Mouse (Mus musculus) lung, adult 2 months (tissue): Measurements from ENCODE around the gene Ptprn. TPM values are rescaled to one million over a fixed set of nuclear protein-coding genes. Genes with fewer than 3 reads are reported as not detected.
A peak's percentile ranks its signal among the peaks of the same experiment; 100 is the strongest.

Experiments used
- DNase-seq: peaks from one replicate; pipeline ENCODE4 v3.0.0; 2022
- H3K4me1 ChIP-seq: fragments of 200-500 bp; 2 replicates; pipeline ENCODE4 v1.6.1; 2011; ENCODE audit warnings: low read length; ENCODE audit not compliant: control insufficient read depth, insufficient read depth
- H3K4me3 ChIP-seq: fragments of 200-500 bp; replicated peaks from 2 replicates; pipeline ENCODE3; 2011; ENCODE audit warnings: low read depth, mild to moderate bottlenecking, control low read depth, low read length; ENCODE audit errors: extremely low read depth
- CTCF ChIP-seq: fragments of 200-500 bp; IDR thresholded peaks from 2 replicates; pipeline ENCODE4 v1.5.1; 2011; ENCODE audit warnings: mild to moderate bottlenecking, low read length, control low read depth; ENCODE audit not compliant: insufficient read depth
- POLR2A ChIP-seq: fragments of 200-500 bp; IDR thresholded peaks from 2 replicates; pipeline ENCODE4 v1.6.1; 2011; ENCODE audit warnings: low read depth, mild to moderate bottlenecking, control low read depth, low read length, borderline replicate concordance; ENCODE audit errors: extremely low read depth
- WGBS: fragments of 180-500 bp; shearing (Covaris S2); methylation state at CpG from one replicate; pipeline ENCODE4 v1.1.7; 2018; 5-methylcytosine and 5-hydroxymethylcytosine counted together
- polyA plus RNA-seq: library from polyadenylated mRNA; depleted of rRNA; stranded (reverse); fragments of >200 nt; gene quantifications from 2 replicates; pipeline ENCODE4 v1.2.3, GENCODE M21; 2012; rRNA removed

Gene Ptprn
- polyA plus RNA-seq, 1 experiment = 2.1 TPM

- H3K4me3 ChIP-seq = peak overlapping the region; percentile 69
- TF ChIP-seq CTCF = no peak
- TF ChIP-seq POLR2A = no peak
- DNase-seq = peak; percentile 52
- WGBS = 14% methylated on average over 34 of the region's 34 CpGs
- peaks cover 13% of the 10 kb centered on the region for H3K4me1 ChIP-seq
These were observed 55.2 kb downstream of the Ptprn start for GRCm38 (mm10) chr1:75208967-75209678.

DNA sequence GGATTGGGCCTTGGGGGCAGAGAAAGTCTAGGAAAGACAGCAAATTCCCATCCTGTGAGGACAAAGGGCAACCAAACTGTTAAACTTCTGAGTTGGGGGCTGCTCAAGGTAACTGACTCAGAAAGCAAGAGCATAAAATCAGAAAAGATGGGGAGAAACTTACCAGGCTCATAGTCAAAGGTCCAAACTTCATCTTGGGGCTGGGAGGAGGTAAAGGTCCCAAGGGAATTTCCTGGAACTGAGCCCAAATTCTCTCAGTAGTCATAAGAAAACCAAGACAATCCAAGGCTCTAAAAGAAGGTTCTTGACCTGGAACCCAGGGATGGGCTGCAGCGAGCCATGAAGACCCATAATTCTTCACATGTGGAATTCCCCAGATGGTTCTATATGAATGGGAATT is 63.1 kb downstream of the Ptprn start:
- Histone ChIP-seq H3K4me3 (no peak overlapping the region), H3K4me1 (no peaks in the 10 kb centered on the region)
- no peak for TF ChIP-seq POLR2A
- no peak for TF ChIP-seq CTCF
- DNase-seq = no peak
- 97% methylated on average over 1 of the region's 1 CpGs for WGBS

Other genes starting within 250 kb of the Ptprn start
- gene Nhej1, start 139.3 kb downstream of the Ptprn start, polyA plus RNA-seq = 1.8 and 2.7 TPM in 2 replicates
- 1.4 and 2.0 TPM in 2 replicates for gene Slc23a3, start 130.6 kb downstream of the Ptprn start, polyA plus RNA-seq
- gene Cnppd1, start 121.8 kb downstream of the Ptprn start, polyA plus RNA-seq = 57.6 and 64.3 TPM in 2 replicates
- gene Retreg2, start 121.7 kb downstream of the Ptprn start, polyA plus RNA-seq = 112 and 123 TPM in 2 replicates
- 59.4 and 68.0 TPM in 2 replicates for gene Zfand2b, start 95.9 kb downstream of the Ptprn start, polyA plus RNA-seq
- gene Abcb6, start 84.1 kb downstream of the Ptprn start, polyA plus RNA-seq = 14.6 and 18.7 TPM in 2 replicates
- 15.4 and 20.0 TPM in 2 replicates for gene Ankzf1, start 72.4 kb downstream of the Ptprn start, polyA plus RNA-seq
- gene Atg9a, start 72.3 kb downstream of the Ptprn start, polyA plus RNA-seq = 65.7 and 73.3 TPM in 2 replicates
- gene Glb1l, start 53.7 kb downstream of the Ptprn start, polyA plus RNA-seq = 8.8 and 15.4 TPM in 2 replicates
- gene Stk16, start 53.7 kb downstream of the Ptprn start, polyA plus RNA-seq = 130 and 140 TPM in 2 replicates
- 36.6 and 103 TPM in 2 replicates for gene Tuba4a, start 44.6 kb downstream of the Ptprn start, polyA plus RNA-seq
- gene A630095N17Rik, start 32.4 kb downstream of the Ptprn start, polyA plus RNA-seq = not detected in 2 replicates
- gene Dnajb2, start 28.1 kb downstream of the Ptprn start, polyA plus RNA-seq = 54.5 and 56.1 TPM in 2 replicates
- 1.2 and 2.5 TPM in 2 replicates for gene Resp18, start 13.9 kb upstream of the Ptprn start, polyA plus RNA-seq
- 104 and 129 TPM in 2 replicates for gene Dnpep, start 53.5 kb upstream of the Ptprn start, polyA plus RNA-seq
- 107 and 185 TPM in 2 replicates for gene Des, start 95.8 kb upstream of the Ptprn start, polyA plus RNA-seq
- gene Speg, start 110.8 kb upstream of the Ptprn start, polyA plus RNA-seq = 31.5 and 35.0 TPM in 2 replicates
- 106 and 125 TPM in 2 replicates for gene Gmppa, start 171.4 kb upstream of the Ptprn start, polyA plus RNA-seq
- gene Asic4, start 185.9 kb upstream of the Ptprn start, polyA plus RNA-seq = 0.05 TPM in 1 of 2 replicates, not detected in the other
- gene Chpf, start 214.8 kb upstream of the Ptprn start, polyA plus RNA-seq = 89.7 and 127 TPM in 2 replicates
- 5.2 and 7.4 TPM in 2 replicates for gene Tmem198, start 215.0 kb upstream of the Ptprn start, polyA plus RNA-seq
- 20.7 and 26.1 TPM in 2 replicates for gene Obsl1, start 241.9 kb upstream of the Ptprn start, polyA plus RNA-seq
- 13.6 and 14.3 TPM in 2 replicates for gene Inha, start 242.6 kb upstream of the Ptprn start, polyA plus RNA-seq